Mouse (Mus musculus) thymus, adult 2 months (tissue): ENCODE results near the gene Cage1. TPM values are rescaled to one million over a fixed set of nuclear protein-coding genes. Genes with fewer than 3 reads are reported as not detected.
A peak's percentile ranks its signal among the peaks of the same experiment; 100 is the strongest.

Experiments
- DNase-seq: peaks from one replicate; pipeline ENCODE4 v3.0.0; 2021
- H3K27ac ChIP-seq: fragments of 200-500 bp; 2 replicates; pipeline ENCODE4 v1.5.1; 2012; ENCODE audit warnings: low read length, control low read depth; ENCODE audit not compliant: control insufficient read depth, insufficient read depth
- H3K27me3 ChIP-seq: fragments of 200-500 bp; 2 replicates; pipeline ENCODE4 v1.6.1; 2012; ENCODE audit warnings: mild to moderate bottlenecking, low read length, moderate library complexity, mixed read lengths; ENCODE audit not compliant: control insufficient read depth, insufficient read depth
- H3K36me3 ChIP-seq: fragments of 200-500 bp; 2 replicates; pipeline ENCODE4 v1.6.1; 2012; ENCODE audit warnings: mild to moderate bottlenecking, low read length, moderate library complexity; ENCODE audit not compliant: control insufficient read depth, insufficient read depth
- H3K4me1 ChIP-seq: fragments of 200-500 bp; replicated peaks from 2 replicates; pipeline ENCODE4 v1.6.1; 2012; ENCODE audit warnings: low read length; ENCODE audit not compliant: control insufficient read depth, insufficient read depth
- H3K4me3 ChIP-seq: fragments of 200-500 bp; 2 replicates; pipeline ENCODE4 v1.5.1; 2012; ENCODE audit warnings: mild to moderate bottlenecking, low read length, control low read depth, moderate library complexity; ENCODE audit not compliant: control insufficient read depth, insufficient read depth
- CTCF ChIP-seq: fragments of 200-500 bp; IDR thresholded peaks from 2 replicates; pipeline ENCODE4 v1.5.1; 2012; ENCODE audit warnings: mild to moderate bottlenecking, control low read depth, low read length, moderate library complexity, borderline replicate concordance; ENCODE audit not compliant: control insufficient read depth, poor library complexity, insufficient read depth; ENCODE audit errors: extremely low read depth
- POLR2A ChIP-seq: fragments of 200-500 bp; IDR thresholded peaks from 2 replicates; pipeline ENCODE4 v1.6.1; 2012; ENCODE audit warnings: mild to moderate bottlenecking, low read length, control low read depth, moderate library complexity; ENCODE audit not compliant: control insufficient read depth, poor library complexity, insufficient read depth; ENCODE audit errors: extremely low read depth
- WGBS: fragments of 180-500 bp; shearing (Covaris S2); methylation state at CpG from one replicate; pipeline ENCODE4 v1.1.7; 2018; 5-methylcytosine and 5-hydroxymethylcytosine counted together
- polyA plus RNA-seq: library from polyadenylated mRNA; depleted of rRNA; stranded (reverse); fragments of >200 nt; gene quantifications from 2 replicates; pipeline ENCODE4 v1.2.3, GENCODE M21; 2012; rRNA removed

Cage1 gene
- polyA plus RNA-seq, result 0.08 and 0.16 TPM in 2 replicates

- WGBS, result under 1% methylated on average over 47 of the region's 47 CpGs
- Histone ChIP-seq H3K4me1 (peaks cover 11% of the 10 kb centered on the region), H3K4me3 (peak within 1 kb of the TSS; percentile 60), H3K27me3 (no peaks in the 10 kb centered on the region), H3K36me3 (peaks cover 20% of the 10 kb centered on the region), H3K27ac (peak within 1 kb of the TSS; percentile 40; the same call in 1 of the 2 replicates)
- DNase-seq, result peak; percentile 98
- TF ChIP-seq POLR2A (peak; percentile 65), CTCF (0 out of 2 replicates have a peak, but pooled peaks have one; percentile 1)
Observed at GRCm38 (mm10) chr13:38037044-38037687, at the start of gene Cage1. Cage1 (minus strand) TSS chr13:38037069.

- TF ChIP-seq POLR2A (no peak), CTCF (no peak)
- 78% methylated on average over 7 of the region's 7 CpGs for WGBS
- DNase-seq, result no peak
Observed at GRCm38 (mm10) chr13:38081161-38081560, 44.3 kb upstream of the Cage1 start.

GRCm38 (mm10) chr13:38080725-38081124, 43.9 kb upstream of the Cage1 start:
- Histone ChIP-seq H3K4me3 (no peak overlapping the region), H3K27me3 (no peaks in the 10 kb centered on the region), H3K36me3 (no peaks in the 10 kb centered on the region), H3K4me1 (peaks cover 7% of the 10 kb centered on the region), H3K27ac (no peak overlapping the region)
- no peak for TF ChIP-seq CTCF
- no peak for TF ChIP-seq POLR2A
- DNase-seq, result no peak
- 81% methylated on average over 14 of the region's 14 CpGs for WGBS

More at GRCm38 (mm10) chr13:38081161-38081560, 44.3 kb upstream of the Cage1 start:
- Histone ChIP-seq H3K27ac (no peak overlapping the region), H3K27me3 (no peaks in the 10 kb centered on the region), H3K36me3 (no peaks in the 10 kb centered on the region), H3K4me1 (peaks cover 7% of the 10 kb centered on the region), H3K4me3 (no peak overlapping the region)

- Histone ChIP-seq H3K4me1 (peaks cover 7% of the 10 kb centered on the region), H3K27me3 (no peaks in the 10 kb centered on the region), H3K4me3 (no peak overlapping the region), H3K36me3 (no peaks in the 10 kb centered on the region), H3K27ac (no peak overlapping the region)
- WGBS, result 87% methylated on average over 9 of the region's 9 CpGs
- DNase-seq, result no peak
- TF ChIP-seq POLR2A (no peak), CTCF (no peak)
Observed at GRCm38 (mm10) chr13:38080014-38080413, 43.1 kb upstream of the Cage1 start.

- Histone ChIP-seq H3K4me1 (peaks cover 7% of the 10 kb centered on the region), H3K36me3 (no peaks in the 10 kb centered on the region), H3K27me3 (no peaks in the 10 kb centered on the region), H3K4me3 (no peak overlapping the region), H3K27ac (no peak overlapping the region)
- DNase-seq, result no peak
- 95% methylated on average over 5 of the region's 5 CpGs for WGBS
- no peak for TF ChIP-seq POLR2A
- no peak for TF ChIP-seq CTCF
Observed at GRCm38 (mm10) chr13:38079366-38079765, 42.5 kb upstream of the Cage1 start.

- DNase-seq, result no peak
- Histone ChIP-seq H3K27me3 (no peaks in the 10 kb centered on the region), H3K27ac (no peak overlapping the region), H3K4me3 (no peak overlapping the region), H3K4me1 (peaks cover 7% of the 10 kb centered on the region), H3K36me3 (no peaks in the 10 kb centered on the region)
- WGBS, result 35% methylated on average over 6 of the region's 6 CpGs
- no peak for TF ChIP-seq CTCF
- TF ChIP-seq POLR2A, result no peak
Observed at GRCm38 (mm10) chr13:38078836-38079235, 42.0 kb upstream of the Cage1 start.

GRCm38 (mm10) chr13:38077113-38077512, 40.2 kb upstream of the Cage1 start:
- whole genome bisulfite sequencing, result 16% methylated on average over 11 of the region's 11 CpGs
- no peak overlapping the region for H3K27ac ChIP-seq

More at GRCm38 (mm10) chr13:38077113-38077512, 40.2 kb upstream of the Cage1 start:
- Histone ChIP-seq H3K4me1 (peaks cover 7% of the 10 kb centered on the region), H3K36me3 (no peaks in the 10 kb centered on the region), H3K27me3 (no peaks in the 10 kb centered on the region), H3K4me3 (no peak overlapping the region)
- TF ChIP-seq CTCF, result no peak
- no peak for TF ChIP-seq POLR2A
- peak; percentile 33 for DNase-seq
